Mouse (Mus musculus) hindbrain, embryonic 12.5 days (tissue): ENCODE data around the gene Prtg. TPM values are rescaled to one million over a fixed set of nuclear protein-coding genes. Genes with fewer than 3 reads are reported as not detected.

Source experiments
- ATAC-seq: fragments of 200-750 bp; cut with Nextera tagmentation; 2 replicates; pipeline ENCODE4 v1.8.0; 2017; ENCODE audit warnings: moderate TSS enrichment; ENCODE audit not compliant: low FRiP score
- H3K27ac ChIP-seq: fragments of 300-500 bp; sonication (generic); 2 replicates; pipeline ENCODE4 v1.5.1; 2016; ENCODE audit warnings: mild to moderate bottlenecking
- H3K27me3 ChIP-seq: fragments of 300-500 bp; sonication (generic); 2 replicates; pipeline ENCODE4 v1.6.1; 2016; ENCODE audit warnings: mild to moderate bottlenecking
- H3K36me3 ChIP-seq: fragments of 300-500 bp; sonication (generic); 2 replicates; pipeline ENCODE4 v1.6.1; 2016; ENCODE audit warnings: mild to moderate bottlenecking
- H3K4me1 ChIP-seq: fragments of 300-500 bp; sonication (generic); 2 replicates; pipeline ENCODE4 v1.6.1; 2016
- H3K4me2 ChIP-seq: fragments of 300-500 bp; sonication (generic); replicated peaks from 2 replicates; pipeline ENCODE4 v1.6.1; 2016; ENCODE audit warnings: mild to moderate bottlenecking
- H3K4me3 ChIP-seq: fragments of 300-500 bp; sonication (generic); 2 replicates; pipeline ENCODE4 v1.5.1; 2016; ENCODE audit warnings: mild to moderate bottlenecking
- H3K9ac ChIP-seq: fragments of 300-500 bp; sonication (generic); 2 replicates; pipeline ENCODE4 v1.6.1; 2016; ENCODE audit warnings: mild to moderate bottlenecking, moderate library complexity
- H3K9me3 ChIP-seq: fragments of 300-500 bp; sonication (generic); replicated peaks from 2 replicates; pipeline ENCODE4 v1.6.1; 2016; ENCODE audit warnings: mild to moderate bottlenecking
- WGBS: fragments of 180-500 bp; shearing (Covaris S2); methylation state at CpG from one replicate; pipeline ENCODE4 v1.1.7; 2016; 5-methylcytosine and 5-hydroxymethylcytosine counted together
- polyA plus RNA-seq: library from polyadenylated mRNA; unstranded; fragments of >200 nt; fragmentation: Nextera tagmentation; extraction: Ambion mirVana; gene quantifications from 2 replicates; pipeline ENCODE4 v1.2.1, GENCODE M21; 2016

Gene Prtg
- polyA plus RNA-seq, 1 experiment from 2014 or later, result 2.2 TPM

- no peak overlapping the region for H3K4me3 ChIP-seq
- WGBS, result 46% methylated on average over 14 of the region's 14 CpGs
- H3K36me3 ChIP-seq, result no peaks in the 10 kb centered on the region
- H3K9me3 ChIP-seq, result no peaks in the 10 kb centered on the region
- no peak overlapping the region for H3K9ac ChIP-seq
- no peak for ATAC-seq
- no peak overlapping the region for H3K27ac ChIP-seq
- H3K4me1 ChIP-seq, result peaks cover 3% of the 10 kb centered on the region; the same call in 1 of the 2 replicates
- no peaks in the 10 kb centered on the region for H3K27me3 ChIP-seq
- no peak overlapping the region for H3K4me2 ChIP-seq
Observed at GRCm38 (mm10) chr9:72790530-72791212, 16.0 kb upstream of the Prtg start.

- Histone ChIP-seq H3K4me2 (peak overlapping the region; percentile 20; the same call in 1 of the 2 replicates), H3K36me3 (no peaks in the 10 kb centered on the region), H3K27ac (no peak overlapping the region), H3K4me1 (peaks cover 3% of the 10 kb centered on the region; the same call in 1 of the 2 replicates), H3K9ac (no peak overlapping the region), H3K4me3 (no peak overlapping the region), H3K9me3 (no peaks in the 10 kb centered on the region), H3K27me3 (no peaks in the 10 kb centered on the region)
- ATAC-seq, result no peak
- 35% methylated on average over 10 of the region's 10 CpGs for WGBS
Observed at GRCm38 (mm10) chr9:72791213-72791582, 15.5 kb upstream of the Prtg start.

GRCm38 (mm10) chr9:72791681-72792080 lies 15.0 kb upstream of the Prtg start:
- H3K36me3 ChIP-seq, result no peaks in the 10 kb centered on the region
- no peaks in the 10 kb centered on the region for H3K9me3 ChIP-seq
- no peak overlapping the region for H3K9ac ChIP-seq
- no peak for ATAC-seq
- H3K4me2 ChIP-seq, result no peak overlapping the region
- H3K4me3 ChIP-seq, result no peak overlapping the region
- peaks cover 3% of the 10 kb centered on the region; the same call in 1 of the 2 replicates for H3K4me1 ChIP-seq
- 7% methylated on average over 6 of the region's 6 CpGs for WGBS
- H3K27me3 ChIP-seq, result no peaks in the 10 kb centered on the region
- no peak overlapping the region for H3K27ac ChIP-seq

- WGBS, result 80% methylated on average over 3 of the region's 3 CpGs
- ATAC-seq, result no peak
- no peak overlapping the region for H3K27ac ChIP-seq
Observed at GRCm38 (mm10) chr9:72795243-72795642, 11.4 kb upstream of the Prtg start.

GRCm38 (mm10) chr9:72797136-72797621 lies 9.5 kb upstream of the Prtg start:
- WGBS, result 53% methylated on average over 9 of the region's 9 CpGs
- no peaks in the 10 kb centered on the region for H3K36me3 ChIP-seq
- ATAC-seq, result no peak
- H3K4me1 ChIP-seq, result no peaks in the 10 kb centered on the region
- no peak overlapping the region for H3K27ac ChIP-seq
- H3K4me3 ChIP-seq, result no peak overlapping the region
- no peaks in the 10 kb centered on the region for H3K27me3 ChIP-seq
- H3K9me3 ChIP-seq, result no peaks in the 10 kb centered on the region
- no peak overlapping the region for H3K9ac ChIP-seq
- H3K4me2 ChIP-seq, result no peak overlapping the region

More at GRCm38 (mm10) chr9:72795243-72795642, 11.4 kb upstream of the Prtg start:
- Histone ChIP-seq H3K9ac (no peak overlapping the region), H3K4me2 (no peak overlapping the region), H3K36me3 (no peaks in the 10 kb centered on the region), H3K4me3 (no peak overlapping the region), H3K9me3 (no peaks in the 10 kb centered on the region), H3K27me3 (no peaks in the 10 kb centered on the region), H3K4me1 (peaks cover 3% of the 10 kb centered on the region; the same call in 1 of the 2 replicates)

- 30% methylated on average over 4 of the region's 4 CpGs for WGBS
- H3K4me1 ChIP-seq, result peaks cover 17% of the 10 kb centered on the region
- H3K4me2 ChIP-seq, result no peak overlapping the region
- ATAC-seq, result no peak
- no peak overlapping the region for H3K4me3 ChIP-seq
- no peak overlapping the region for H3K27ac ChIP-seq
- no peaks in the 10 kb centered on the region for H3K27me3 ChIP-seq
- no peaks in the 10 kb centered on the region for H3K36me3 ChIP-seq
- H3K9me3 ChIP-seq, result no peaks in the 10 kb centered on the region
- H3K9ac ChIP-seq, result no peak overlapping the region
Observed at GRCm38 (mm10) chr9:72803280-72803679, 3.4 kb upstream of the Prtg start.

GRCm38 (mm10) chr9:72806146-72806545 lies 528 bp upstream of the Prtg start:
- Histone ChIP-seq H3K4me2 (peak overlapping the region; percentile 99), H3K27ac (no peak overlapping the region), H3K4me1 (peaks cover 17% of the 10 kb centered on the region), H3K9ac (peak overlapping the region; percentile 86; the same call in 1 of the 2 replicates), H3K9me3 (no peaks in the 10 kb centered on the region), H3K27me3 (no peaks in the 10 kb centered on the region), H3K4me3 (peak overlapping the region; percentile 81), H3K36me3 (no peaks in the 10 kb centered on the region)
- 2% methylated on average over 14 of the region's 14 CpGs for WGBS
- no peak for ATAC-seq

- ATAC-seq, result peak; percentile 83
- peaks cover 22% of the 10 kb centered on the region for H3K4me1 ChIP-seq
- under 1% methylated on average over 43 of the region's 52 CpGs for WGBS
- no peaks in the 10 kb centered on the region for H3K9me3 ChIP-seq
- H3K4me3 ChIP-seq, result peak overlapping the region; percentile 81
- no peaks in the 10 kb centered on the region for H3K36me3 ChIP-seq
- peak overlapping the region; percentile 99 for H3K4me2 ChIP-seq
- H3K9ac ChIP-seq, result peak overlapping the region; percentile 86
- H3K27ac ChIP-seq, result peak overlapping the region; percentile 86
- no peaks in the 10 kb centered on the region for H3K27me3 ChIP-seq
Observed at GRCm38 (mm10) chr9:72807420-72808005, 839 bp downstream of the Prtg start.

GRCm38 (mm10) chr9:72808176-72808575 lies 1.5 kb downstream of the Prtg start:
- Histone ChIP-seq H3K27ac (peak overlapping the region; percentile 86; the same call in 1 of the 2 replicates), H3K36me3 (no peaks in the 10 kb centered on the region), H3K4me1 (peaks cover 28% of the 10 kb centered on the region), H3K4me3 (peak overlapping the region; percentile 81), H3K9ac (0 out of 2 replicates have a peak overlapping the region, but pooled peaks have one; percentile 86), H3K27me3 (no peaks in the 10 kb centered on the region), H3K9me3 (no peaks in the 10 kb centered on the region), H3K4me2 (peak overlapping the region; percentile 99)
- under 1% methylated on average over 6 of the region's 6 CpGs for WGBS
- no peak for ATAC-seq

GRCm38 (mm10) chr9:72808586-72808985 lies 1.9 kb downstream of the Prtg start:
- Histone ChIP-seq H3K36me3 (no peaks in the 10 kb centered on the region), H3K4me1 (peaks cover 30% of the 10 kb centered on the region), H3K4me2 (peak overlapping the region; percentile 99), H3K4me3 (peak overlapping the region; percentile 81; the same call in 1 of the 2 replicates), H3K27me3 (no peaks in the 10 kb centered on the region), H3K27ac (no peak overlapping the region), H3K9ac (no peak overlapping the region), H3K9me3 (no peaks in the 10 kb centered on the region)
- WGBS, result 6% methylated on average over 3 of the region's 3 CpGs
- ATAC-seq, result no peak

- 45% methylated on average over 2 of the region's 2 CpGs for WGBS
- H3K4me3 ChIP-seq, result no peak overlapping the region
- ATAC-seq, result no peak
Observed at GRCm38 (mm10) chr9:72809077-72809476, 2.4 kb downstream of the Prtg start.

GRCm38 (mm10) chr9:72810607-72811006 lies 3.9 kb downstream of the Prtg start:
- Histone ChIP-seq H3K27ac (no peak overlapping the region), H3K4me2 (no peak overlapping the region), H3K36me3 (no peaks in the 10 kb centered on the region), H3K4me1 (peaks cover 33% of the 10 kb centered on the region), H3K9me3 (no peaks in the 10 kb centered on the region), H3K9ac (no peak overlapping the region), H3K4me3 (no peak overlapping the region), H3K27me3 (no peaks in the 10 kb centered on the region)
- ATAC-seq, result no peak
- 61% methylated on average over 5 of the region's 5 CpGs for WGBS

More at GRCm38 (mm10) chr9:72809077-72809476, 2.4 kb downstream of the Prtg start:
- Histone ChIP-seq H3K4me1 (peaks cover 32% of the 10 kb centered on the region), H3K4me2 (peak overlapping the region; percentile 99), H3K27ac (no peak overlapping the region), H3K9ac (no peak overlapping the region), H3K36me3 (no peaks in the 10 kb centered on the region), H3K9me3 (no peaks in the 10 kb centered on the region), H3K27me3 (no peaks in the 10 kb centered on the region)
